Mouse (Mus musculus) CD4-positive helper T cell, adult 2 months (primary cell): ENCODE measurements around the gene Ddah2.

ENCODE experiments used
- DNase-seq: peaks from one replicate; pipeline ENCODE4 v3.0.0-alpha.2; 2012; ENCODE audit warnings: low read depth, missing footprints, low spot score

The Ddah2 gene

DNA sequence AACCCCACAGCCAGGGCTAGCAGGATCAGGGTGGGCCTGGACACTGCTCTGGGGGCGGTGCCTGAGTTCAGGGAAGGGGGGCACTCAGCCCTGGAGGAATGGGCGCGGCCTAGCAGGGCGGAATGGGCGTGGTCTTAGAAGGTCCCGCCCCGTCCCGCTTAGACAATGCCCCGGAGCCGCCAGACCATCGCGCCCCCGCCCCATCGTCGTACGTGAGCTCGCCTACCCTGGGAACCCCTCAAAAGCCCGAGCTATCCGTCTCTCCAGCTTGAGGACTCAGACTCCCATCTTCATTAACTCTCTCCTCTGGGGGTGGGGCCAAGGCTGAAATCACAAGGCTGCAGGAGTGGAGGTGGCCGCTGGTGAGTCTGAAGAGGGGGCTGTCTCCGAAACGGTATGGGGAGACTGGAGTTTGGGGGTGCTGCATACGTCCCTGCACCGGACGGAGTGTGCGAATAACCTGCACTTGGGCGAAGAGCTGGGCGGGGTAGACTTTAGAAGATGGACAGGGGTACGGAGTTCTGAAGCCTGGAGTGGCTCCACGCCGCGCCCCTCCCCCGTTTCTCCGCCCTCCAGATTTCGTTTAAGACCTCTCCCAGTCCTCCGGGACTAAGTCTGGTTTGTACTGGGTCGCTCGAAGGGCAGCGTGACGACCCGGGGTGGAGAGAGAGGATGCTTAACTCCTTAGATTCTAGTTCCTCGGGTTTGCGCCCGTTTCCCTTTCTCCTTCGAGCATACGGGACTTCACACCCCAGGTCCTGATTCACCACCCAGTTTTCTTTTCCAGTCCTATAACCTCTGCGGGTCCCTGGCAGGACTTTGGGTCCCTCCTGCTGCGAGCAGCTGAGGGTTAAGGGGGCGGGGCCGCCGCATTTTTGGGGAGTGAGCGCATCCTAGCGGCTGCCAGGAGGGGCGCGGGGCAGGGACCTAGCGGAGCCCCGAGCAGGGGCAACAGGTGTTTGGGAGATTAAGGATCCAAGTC lies at the start of gene Ddah2:
TSS of gene Ddah2 (plus strand) at position 125 of the 982 bp plus-strand sequence.
- peak; percentile 84 for DNase-seq

DNA sequence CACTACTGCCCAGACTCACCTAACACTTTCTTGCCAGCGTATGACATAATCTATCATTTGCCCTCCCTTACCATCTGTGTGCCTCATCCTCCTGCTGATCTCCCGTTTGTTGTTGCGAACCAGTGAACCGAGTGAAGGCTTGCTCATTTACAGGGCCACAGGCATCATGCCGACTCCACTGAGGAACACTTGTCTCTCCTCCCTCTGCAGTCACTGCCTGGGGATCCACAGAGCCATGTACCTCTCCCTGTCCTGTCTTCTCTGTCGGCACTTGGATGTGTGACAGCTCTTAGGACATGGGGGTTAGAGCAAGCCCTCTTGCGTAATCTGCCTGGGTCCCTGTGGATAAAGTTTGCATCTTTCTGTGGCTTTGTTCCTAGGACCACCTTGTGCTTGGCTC lies 49.2 kb upstream of the Ddah2 start:
- DNase-seq: no peak

- DNase-seq: no peak
Observed at GRCm38 (mm10) chr17:35011440-35011839, 47.4 kb upstream of the Ddah2 start.

DNA sequence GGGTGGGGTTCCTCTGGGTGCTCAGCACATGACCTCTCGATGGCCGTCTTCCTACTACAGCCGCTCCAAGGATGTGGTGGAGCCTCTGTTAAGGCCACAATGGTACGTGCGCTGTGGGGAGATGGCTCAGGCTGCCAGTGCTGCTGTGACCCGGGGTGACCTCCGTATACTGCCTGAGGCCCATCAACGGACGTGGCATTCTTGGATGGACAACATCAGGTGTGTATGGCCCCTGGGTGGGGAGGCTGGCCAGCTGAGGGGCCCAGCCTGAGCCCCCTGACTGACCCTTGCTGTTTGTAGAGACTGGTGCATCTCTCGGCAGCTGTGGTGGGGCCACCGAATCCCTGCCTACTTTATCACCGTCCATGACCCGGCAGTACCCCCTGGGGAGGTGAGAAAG lies 46.4 kb upstream of the Ddah2 start:
- no peak for DNase-seq

DNA sequence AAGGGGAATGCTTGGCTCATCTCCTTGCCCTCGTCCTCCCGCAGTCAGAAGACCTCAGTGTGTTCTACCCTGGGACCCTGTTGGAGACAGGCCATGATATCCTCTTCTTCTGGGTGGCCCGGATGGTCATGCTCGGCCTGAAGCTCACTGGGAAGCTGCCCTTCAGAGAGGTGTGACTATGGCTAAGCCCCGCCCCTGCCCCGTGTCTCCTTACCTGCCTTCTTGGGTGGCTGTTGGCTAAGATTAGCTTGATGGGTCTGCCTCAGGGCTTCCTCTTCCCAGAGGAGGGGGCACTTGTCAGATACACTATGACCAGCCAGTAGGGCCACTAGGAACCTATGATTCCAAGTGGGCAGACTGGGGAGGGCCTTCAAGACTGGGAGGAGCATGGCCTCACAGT lies 45.6 kb upstream of the Ddah2 start:
- no peak for DNase-seq

DNA sequence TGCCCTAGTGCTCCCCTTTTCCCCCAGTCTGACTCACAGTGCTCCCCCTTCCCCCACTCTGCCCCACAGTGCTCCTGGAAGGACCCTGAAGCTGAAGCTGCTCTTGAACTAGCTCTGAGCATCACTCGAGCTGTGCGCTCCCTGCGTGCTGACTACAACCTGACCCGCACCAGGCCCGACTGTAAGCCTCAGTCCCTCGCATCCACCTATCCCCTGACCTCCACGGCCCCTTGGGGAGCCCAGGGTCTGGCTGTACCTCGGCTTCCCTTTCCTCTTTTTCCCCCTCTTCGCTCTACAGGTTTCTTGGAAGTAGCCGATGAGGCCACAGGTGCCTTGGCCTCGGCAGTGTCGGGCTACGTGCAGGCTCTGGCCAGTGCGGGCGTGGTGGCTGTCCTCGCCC lies 43.5 kb upstream of the Ddah2 start:
- DNase-seq: no peak

DNA sequence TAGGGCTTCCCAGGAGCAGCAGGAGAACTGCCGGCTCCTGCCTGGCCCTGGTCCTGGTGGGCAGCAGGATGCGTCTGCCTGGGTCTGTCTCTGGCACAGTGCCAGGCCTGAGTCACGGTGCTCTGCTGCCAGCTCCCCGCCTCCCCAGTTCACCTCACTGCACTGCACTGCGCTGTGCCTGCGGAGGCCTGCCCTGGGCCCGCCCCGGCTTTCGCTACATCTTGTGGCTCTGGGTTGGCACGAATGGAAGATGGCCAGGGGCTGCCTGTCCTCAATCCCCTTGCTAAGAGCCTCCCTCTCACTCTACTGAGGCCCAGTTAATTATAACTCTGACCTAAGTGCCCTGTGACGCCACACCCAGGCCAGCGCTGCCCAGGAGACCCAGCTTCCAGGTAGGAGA lies 42.5 kb upstream of the Ddah2 start, which contains the start of gene Vwa7:
TSS of gene Vwa7 (plus strand) at position 204 of the 400 bp plus-strand sequence.
- no peak for DNase-seq

DNA sequence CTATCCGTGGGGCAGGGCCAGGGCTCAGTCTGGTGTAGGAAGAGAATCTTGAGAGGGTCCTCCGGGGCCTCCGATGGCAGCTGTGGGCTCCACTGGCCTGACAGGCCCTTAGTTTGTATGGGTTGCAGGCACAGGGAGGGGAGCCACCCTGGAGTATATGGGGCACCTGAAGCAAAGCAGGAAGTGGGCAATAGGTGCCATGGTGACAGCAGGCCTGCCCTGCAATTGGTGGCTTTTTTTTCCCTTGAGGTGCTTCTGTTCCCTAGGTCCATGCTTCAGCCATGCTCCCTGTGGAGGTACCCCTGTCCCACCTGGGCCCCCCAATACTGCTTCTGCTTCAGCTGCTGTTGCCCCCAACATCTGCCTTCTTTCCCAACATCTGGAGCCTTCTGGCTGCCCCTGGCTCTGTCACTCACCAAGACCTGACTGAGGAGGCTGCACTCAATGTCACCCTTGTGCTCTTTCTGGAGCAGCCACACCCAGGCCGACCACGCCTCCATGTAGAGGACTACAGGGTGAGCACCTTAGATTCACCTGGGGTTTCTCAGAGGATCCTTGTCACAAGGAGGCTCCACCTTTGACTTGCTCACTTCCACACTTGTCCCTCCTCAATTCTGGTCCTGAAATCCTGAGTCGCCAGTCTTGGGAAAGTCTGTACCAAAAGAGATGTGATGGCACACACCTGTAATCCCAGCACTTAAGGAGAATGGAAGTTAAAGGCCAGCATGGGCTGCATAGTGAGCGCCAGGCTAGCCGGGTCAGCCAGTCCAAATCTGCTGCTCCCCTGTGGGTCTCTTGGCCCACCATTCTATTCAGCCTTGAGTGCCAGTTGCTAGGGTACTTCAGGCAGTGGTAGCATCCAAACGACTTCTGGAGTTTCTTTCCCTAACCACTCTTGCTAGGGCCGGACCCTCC lies 41.8 kb upstream of the Ddah2 start:
- peak; percentile 30 for DNase-seq

GRCm38 (mm10) chr17:35017706-35018030 lies 41.2 kb upstream of the Ddah2 start:
- DNase-seq: no peak

- DNase-seq: no peak
Observed at GRCm38 (mm10) chr17:35018171-35018570, 40.7 kb upstream of the Ddah2 start.

- no peak for DNase-seq
Observed at GRCm38 (mm10) chr17:35019894-35020293, 38.9 kb upstream of the Ddah2 start.

DNA sequence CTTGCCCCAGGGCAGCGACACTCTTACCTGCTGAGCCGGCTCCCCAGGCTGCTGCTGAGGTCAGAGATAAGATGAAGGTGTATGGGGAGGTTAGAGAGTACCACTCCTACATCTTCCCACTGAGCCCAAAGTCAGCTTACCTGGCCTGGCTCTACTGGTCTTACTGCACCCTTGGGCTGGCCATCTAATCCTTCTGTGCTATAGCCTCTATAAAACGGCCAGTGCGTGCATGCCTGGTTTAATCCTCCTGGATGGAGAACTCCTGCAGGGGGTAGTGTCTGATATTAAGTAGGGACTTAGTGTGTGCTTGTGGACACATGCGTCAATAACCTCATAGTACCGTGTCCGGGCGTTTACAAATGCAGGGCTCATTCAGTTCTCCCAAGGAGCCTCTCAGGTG lies 38.3 kb upstream of the Ddah2 start:
- no peak for DNase-seq

- DNase-seq: peak; percentile 81
Observed at GRCm38 (mm10) chr17:35021163-35021808, 37.5 kb upstream of the Ddah2 start.

- no peak for DNase-seq
Observed at GRCm38 (mm10) chr17:35021842-35022477, 36.9 kb upstream of the Ddah2 start.

DNA sequence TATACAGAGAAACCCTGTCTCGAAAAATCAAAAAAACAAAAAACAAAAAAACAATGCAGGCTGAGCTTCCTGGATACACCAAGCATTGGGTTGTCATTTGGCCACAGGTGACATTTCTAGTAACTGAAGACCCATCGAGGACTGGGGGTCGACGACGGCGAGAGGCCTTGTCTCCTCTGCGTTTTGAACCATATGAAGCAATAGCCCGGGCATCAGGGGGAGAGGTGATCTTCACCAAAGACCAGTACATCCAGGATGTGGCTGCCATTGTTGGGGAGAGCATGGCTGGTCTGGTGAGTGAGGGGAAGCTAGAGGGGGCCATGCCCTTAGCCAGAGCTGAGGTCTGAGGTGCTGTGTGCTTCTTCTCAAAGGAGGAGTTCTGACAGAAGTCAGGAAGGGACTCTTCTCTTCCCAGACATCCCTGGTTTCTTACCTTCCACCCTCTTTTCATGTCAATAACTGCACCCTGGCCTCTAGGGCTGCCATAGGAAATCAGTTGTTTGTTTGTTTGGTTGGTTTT lies 36.2 kb upstream of the Ddah2 start:
- no peak for DNase-seq

DNA sequence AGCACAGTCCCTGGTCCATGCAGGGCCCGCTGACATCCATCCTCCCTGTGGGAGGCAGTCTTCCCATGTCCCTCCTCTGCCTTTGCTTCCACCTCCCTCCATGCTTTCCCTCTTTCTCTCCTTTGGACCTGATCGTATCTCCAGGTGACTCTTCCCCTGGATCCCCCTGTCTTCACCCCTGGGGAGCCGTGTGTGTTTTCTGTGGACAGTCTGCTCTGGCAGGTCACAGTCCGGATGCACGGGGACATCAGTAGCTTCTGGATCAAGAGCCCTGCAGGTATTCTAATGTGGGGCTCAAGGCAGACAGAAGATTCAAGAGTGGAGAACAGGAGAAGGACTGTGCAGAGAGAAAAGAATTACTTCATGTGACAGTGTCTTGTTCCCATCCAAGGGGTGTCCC lies 35.6 kb upstream of the Ddah2 start:
- DNase-seq: no peak

DNA sequence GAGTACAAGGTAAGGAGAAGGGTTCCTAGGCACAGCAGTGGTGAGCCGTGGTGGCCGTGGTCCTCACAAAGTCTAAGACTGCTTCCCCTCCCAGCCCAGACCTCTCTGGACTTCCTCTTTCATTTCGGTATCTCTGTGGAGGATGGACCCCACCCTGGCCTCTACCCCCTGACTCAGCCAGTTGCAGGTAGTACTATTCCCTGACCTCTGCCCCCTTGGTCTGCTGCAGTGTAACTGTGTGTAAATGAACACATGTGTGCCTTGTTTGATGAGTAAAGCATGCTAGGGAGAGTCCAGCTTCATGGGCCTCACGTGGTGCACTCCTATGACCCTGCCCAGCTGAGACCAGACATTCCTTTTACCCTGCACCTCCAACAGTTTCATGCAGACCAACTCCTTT lies 35.1 kb upstream of the Ddah2 start:
- no peak for DNase-seq

GRCm38 (mm10) chr17:35024261-35024660 lies 34.6 kb upstream of the Ddah2 start:
- DNase-seq: no peak

- DNase-seq: no peak
Observed at GRCm38 (mm10) chr17:35024691-35025488, 33.9 kb upstream of the Ddah2 start.

DNA sequence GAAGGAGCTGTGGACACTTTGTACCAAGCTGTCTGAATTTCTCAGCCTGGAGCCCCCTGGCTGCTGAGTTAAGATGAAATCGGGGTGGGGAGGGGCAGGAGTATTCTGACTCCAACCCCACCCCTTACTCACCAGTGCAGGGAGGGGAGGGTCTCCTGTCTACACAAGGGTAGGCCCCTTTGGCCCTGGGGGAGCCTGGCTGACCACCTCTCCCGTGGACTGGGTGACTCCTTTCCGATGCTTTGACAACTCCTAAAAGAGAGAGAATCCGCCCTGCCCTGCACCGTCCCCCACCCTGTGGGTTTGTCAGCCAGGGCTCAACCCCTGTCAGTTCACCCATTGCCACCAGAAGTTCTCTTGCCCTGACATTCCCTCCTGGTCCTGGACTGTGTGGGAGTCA lies 32.6 kb upstream of the Ddah2 start:
- DNase-seq: no peak
